8 mouse cellular contexts compared by ENCODE assay signal in the genomic region with DNA sequence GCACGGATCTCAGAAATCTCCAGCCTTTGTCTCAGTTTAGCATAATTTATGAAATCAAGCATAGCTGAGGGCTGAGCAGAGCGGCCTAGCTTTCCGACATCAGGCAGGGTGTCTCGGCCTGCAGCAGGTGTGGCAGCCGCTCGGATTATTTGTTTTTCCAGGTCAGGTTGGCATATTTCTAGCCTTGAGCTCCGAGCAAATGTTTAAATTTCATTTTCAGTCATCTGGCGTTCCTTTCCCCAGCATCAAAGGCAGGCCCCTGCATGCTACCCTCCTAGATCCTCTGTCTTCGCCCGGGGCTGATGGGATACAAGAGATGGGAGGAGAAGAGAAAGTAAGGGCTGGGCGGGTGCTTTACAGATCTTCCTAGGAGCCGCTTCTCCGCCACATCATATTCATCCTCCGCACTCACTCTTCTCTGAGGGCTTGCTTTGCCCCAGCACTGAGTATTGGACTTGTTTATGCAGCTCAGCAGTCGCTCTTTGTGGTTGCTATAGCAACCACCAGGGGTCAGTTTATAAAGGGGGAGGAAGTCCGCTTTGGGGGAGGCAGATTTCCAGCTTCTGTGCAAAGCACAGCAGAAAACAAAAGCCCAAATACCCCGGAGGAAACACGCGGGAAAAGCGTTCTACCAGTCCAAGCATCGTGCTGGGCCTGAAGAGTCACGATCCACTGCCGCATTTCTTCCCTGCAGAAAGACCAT.
DNase-seq lines count a peak whose midpoint lies in the region; ATAC-seq and TF ChIP-seq lines count a peak whose summit lies in the region.

No protein-coding gene starts in this region.

- H3K9ac ChIP-seq in forebrain, embryonic 15.5 days (replicated peaks): peak overlapping the region; percentile 29; the same call in 1 of the 2 replicates
- no peak overlapping the region for H3K9ac ChIP-seq in liver, postnatal 0 days (replicated peaks)

- WGBS in forebrain, embryonic 15.5 days: 4% methylated on average over 23 of the region's 23 CpGs
- WGBS in liver, postnatal 0 days (ENCODE audit: insufficient replicate concordance): 27% methylated on average over 23 of the region's 23 CpGs

- H3K4me3 ChIP-seq in forebrain, embryonic 15.5 days: peak overlapping the region; percentile 16; the same call in 1 of the 2 replicates
- H3K4me3 ChIP-seq in layer of hippocampus, adult 2 months: peak overlapping the region; percentile 28
- no peak overlapping the region for H3K4me3 ChIP-seq in liver, postnatal 0 days (ENCODE audit: low read depth, low read length)

- H3K4me2 ChIP-seq in forebrain, embryonic 15.5 days (replicated peaks): peak overlapping the region; percentile 38
- peak overlapping the region; percentile 33; the same call in 1 of the 2 replicates for H3K4me2 ChIP-seq in liver, postnatal 0 days (ENCODE audit: low read depth, low read length)

- DNase-seq in adrenal gland, adult 2 months: peak; percentile 79
- no peak for DNase-seq in adrenal gland, postnatal 25 days
- DNase-seq in heart, postnatal 36 days: peak; percentile 52 to 54
- DNase-seq in layer of hippocampus, adult 2 months (ENCODE audit: low spot score in 2 of 2): peak; percentile 17 to 62
- DNase-seq in liver, postnatal 0 days: no peak
- peak; percentile 74 for DNase-seq in retina, embryonic 14.5 days (ENCODE audit: low spot score)
- DNase-seq in c-Kit-positive CD71-positive TER-119-positive erythroid progenitor cells, embryonic 14.5 days (ENCODE audit: low spot score): no peak

- no peak for TF ChIP-seq CTCF in layer of hippocampus, adult 2 months (conservative IDR thresholded peaks at IDR 0.05)
- TF ChIP-seq CTCF in liver, postnatal 0 days (IDR thresholded peaks at IDR 0.05; ENCODE audit: low read depth): 0 out of 2 replicates have a peak, but pooled peaks have one; percentile 2

- H3K36me3 ChIP-seq in forebrain, embryonic 15.5 days: no peaks in the 10 kb centered on the region
- H3K36me3 ChIP-seq in liver, postnatal 0 days (replicated peaks; ENCODE audit: insufficient read depth, low read length): no peaks in the 10 kb centered on the region

- H3K27ac ChIP-seq in forebrain, embryonic 15.5 days (replicated peaks): peak overlapping the region; percentile 85
- H3K27ac ChIP-seq in layer of hippocampus, adult 2 months: peak overlapping the region; percentile 87
- peak overlapping the region; percentile 50 for H3K27ac ChIP-seq in liver, postnatal 0 days (ENCODE audit: low read depth)

- TF ChIP-seq EP300 in liver, postnatal 0 days (IDR thresholded peaks at IDR 0.05; ENCODE audit: low read depth): 0 out of 2 replicates have a peak, but pooled peaks have one; percentile 14

- intact Hi-C loops in heart, postnatal 36 days (cut with DNase I): loop anchor here (5.0 kb wide), 1 partner anchor 62 kb away; no protein-coding TSS in a partner anchor

- no peaks in the 10 kb centered on the region for H3K27me3 ChIP-seq in forebrain, embryonic 15.5 days
- H3K27me3 ChIP-seq in liver, postnatal 0 days (ENCODE audit: insufficient read depth, low read length): no peaks in the 10 kb centered on the region

- peaks cover 28% of the 10 kb centered on the region for H3K4me1 ChIP-seq in forebrain, embryonic 15.5 days
- peaks cover 19% of the 10 kb centered on the region for H3K4me1 ChIP-seq in liver, postnatal 0 days (ENCODE audit: insufficient read depth)

- H3K9me3 ChIP-seq in forebrain, embryonic 15.5 days: no peaks in the 10 kb centered on the region
- no peaks in the 10 kb centered on the region for H3K9me3 ChIP-seq in liver, postnatal 0 days (ENCODE audit: low read length)

- peak; percentile 80 for ATAC-seq in forebrain, embryonic 15.5 days (replicated peaks)
- ATAC-seq in liver, postnatal 0 days: peak; percentile 31; the same call in 1 of the 2 replicates

Comparison
In these comparisons a context has a peak if more than half of its experiments do, and no peak if none do; other contexts are left out.
1. DNase-seq: peak in adrenal gland, adult 2 months (single experiment), heart, postnatal 36 days (2 of 2), layer of hippocampus, adult 2 months (2 of 2) and retina, embryonic 14.5 days (single experiment); none in adrenal gland, postnatal 25 days (single experiment), liver, postnatal 0 days (single experiment) and c-Kit-positive CD71-positive TER-119-positive erythroid progenitor cells, embryonic 14.5 days (single experiment).
2. Peak in every context shown above with its lines, with median percentiles within 50 percentile points of each other: H3K27ac ChIP-seq.